Mouse (Mus musculus) cortical plate, adult 2 months (tissue): ENCODE results near the gene Foxa3. TPM values are rescaled to one million over a fixed set of nuclear protein-coding genes. Genes with fewer than 3 reads are reported as not detected.

ENCODE experiments used
- H3K27ac ChIP-seq: fragments of 200-500 bp; 2 replicates; pipeline ENCODE4 v1.5.1; 2012; ENCODE audit warnings: low read length, control low read depth, inconsistent platforms; ENCODE audit not compliant: insufficient read depth
- H3K4me1 ChIP-seq: fragments of 200-500 bp; 2 replicates; pipeline ENCODE4 v1.6.1; 2011; ENCODE audit warnings: low read length; ENCODE audit not compliant: control insufficient read depth, insufficient read depth
- H3K4me3 ChIP-seq: fragments of 200-500 bp; 2 replicates; pipeline ENCODE4 v1.5.1; 2011; ENCODE audit warnings: mild to moderate bottlenecking, low read length, control low read depth; ENCODE audit not compliant: insufficient read depth
- CTCF ChIP-seq: fragments of 200-500 bp; IDR thresholded peaks from 2 replicates; pipeline ENCODE4 v1.5.1; 2011; ENCODE audit warnings: mild to moderate bottlenecking, control low read depth, low read length; ENCODE audit not compliant: insufficient read depth; ENCODE audit errors: extremely low read depth
- POLR2A ChIP-seq: fragments of 200-500 bp; IDR thresholded peaks from 2 replicates; pipeline ENCODE4 v1.6.1; 2011; ENCODE audit warnings: mild to moderate bottlenecking, low read length, control low read depth; ENCODE audit not compliant: insufficient read depth; ENCODE audit errors: extremely low read depth
- polyA plus RNA-seq: library from polyadenylated mRNA; depleted of rRNA; stranded (reverse); fragments of >200 nt; gene quantifications from 2 replicates; pipeline ENCODE4 v1.2.3, GENCODE M21; 2012

Gene Foxa3
- polyA plus RNA-seq, 1 experiment, result not detected

DNA sequence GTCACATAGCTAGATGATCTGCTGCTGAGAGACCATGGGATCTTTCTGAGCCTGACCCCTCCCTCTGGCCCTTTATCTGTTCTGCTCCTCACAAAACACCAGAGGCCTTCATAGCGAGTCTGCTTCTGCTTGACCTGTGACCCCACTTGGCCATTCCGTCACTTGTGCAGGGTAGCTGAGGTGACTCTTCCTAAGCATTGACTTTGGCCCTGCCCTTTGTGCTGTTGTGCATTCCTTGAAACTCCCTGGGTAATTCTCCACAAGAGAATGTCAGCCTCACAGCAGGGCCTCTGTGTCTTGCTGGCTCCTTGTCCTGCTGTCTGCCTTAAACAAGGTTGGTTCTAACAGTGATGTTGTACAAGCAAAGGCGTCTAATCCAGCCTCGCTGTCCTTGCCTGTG, 8.3 kb upstream of the Foxa3 start:
- H3K4me1 ChIP-seq, result no peaks in the 10 kb centered on the region
- no peak overlapping the region for H3K4me3 ChIP-seq
- TF ChIP-seq POLR2A (no peak), CTCF (no peak)
- H3K27ac ChIP-seq, result no peak overlapping the region

DNA sequence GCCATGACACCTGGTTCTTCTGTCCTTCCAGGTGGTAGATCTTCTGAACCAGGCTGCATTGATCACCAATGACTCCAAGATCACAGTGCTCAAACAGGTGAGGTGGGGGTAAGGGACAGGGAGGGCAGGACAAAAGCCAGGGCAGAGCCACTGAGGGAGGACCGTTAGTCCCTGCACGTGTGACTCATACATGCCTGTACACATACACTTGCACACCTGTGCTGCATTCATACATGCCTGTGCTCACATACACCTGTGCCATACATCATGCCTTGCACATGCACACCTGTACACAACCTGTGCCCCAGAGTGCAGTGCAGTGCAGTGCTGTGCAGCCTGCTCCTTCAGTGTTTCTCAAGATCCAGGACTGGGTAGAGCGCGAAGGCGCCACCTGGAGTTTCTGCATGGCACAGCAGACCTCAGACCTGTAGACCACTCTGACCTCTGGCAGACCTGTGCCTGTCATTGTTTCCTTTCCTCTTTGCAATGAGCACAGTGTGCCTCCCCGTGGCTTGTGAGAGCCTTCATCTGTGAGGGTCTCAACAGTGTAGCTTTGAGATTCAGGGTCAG, 5.8 kb upstream of the Foxa3 start:
- Histone ChIP-seq H3K27ac (no peak overlapping the region), H3K4me3 (no peak overlapping the region), H3K4me1 (no peaks in the 10 kb centered on the region)
- TF ChIP-seq POLR2A (no peak), CTCF (peak; percentile 59)

- no peak overlapping the region for H3K4me3 ChIP-seq
- H3K4me1 ChIP-seq, result no peaks in the 10 kb centered on the region
- no peak overlapping the region for H3K27ac ChIP-seq
- no peak for TF ChIP-seq POLR2A
- TF ChIP-seq CTCF, result no peak
Measured at GRCm38 (mm10) chr7:19028067-19028466, 4.7 kb upstream of the Foxa3 start.

DNA sequence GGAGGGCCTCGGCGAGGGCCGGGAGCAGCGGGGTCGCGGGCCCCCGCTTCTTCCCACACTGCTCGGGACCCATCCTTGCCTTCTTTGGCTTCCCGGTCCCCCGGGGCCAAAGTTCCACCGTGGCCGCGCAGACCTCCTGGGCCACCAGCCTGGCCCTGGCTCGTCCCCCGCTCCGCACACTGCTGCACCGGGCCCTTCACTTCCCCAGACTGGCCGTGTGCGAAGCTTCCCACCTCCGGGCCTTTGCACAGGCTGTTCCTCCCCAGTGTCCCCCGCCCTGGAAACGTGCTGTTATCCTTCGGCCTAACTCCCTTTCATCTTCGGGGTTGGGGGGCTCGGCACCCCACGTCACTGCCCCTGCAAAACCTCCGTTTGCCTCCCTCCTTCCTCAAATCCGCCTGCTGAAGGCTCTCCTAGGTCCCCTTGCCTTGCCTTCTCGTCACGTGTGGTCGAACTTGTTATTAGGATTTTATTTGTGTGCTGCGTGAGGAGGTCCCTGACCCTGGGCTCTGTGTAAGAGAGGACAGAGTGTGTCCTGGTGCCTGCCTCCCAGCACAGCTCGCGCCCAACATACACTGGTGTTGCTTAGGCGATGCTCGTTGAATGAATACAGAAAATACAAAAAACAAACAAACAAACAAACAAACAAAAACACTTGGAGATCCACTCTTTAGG, 1.4 kb upstream of the Foxa3 start:
- H3K27ac ChIP-seq, result no peak overlapping the region
- no peaks in the 10 kb centered on the region for H3K4me1 ChIP-seq
- H3K4me3 ChIP-seq, result peak overlapping the region; percentile 92
- TF ChIP-seq CTCF, result no peak
- TF ChIP-seq POLR2A, result no peak

- TF ChIP-seq CTCF (no peak), POLR2A (0 out of 2 replicates have a peak, but pooled peaks have one; percentile 11)
- Histone ChIP-seq H3K27ac (no peak within 1 kb of the TSS), H3K4me1 (no peaks in the 10 kb centered on the region), H3K4me3 (peak within 1 kb of the TSS; percentile 92)
Measured at GRCm38 (mm10) chr7:19024096-19024506, 763 bp upstream of the Foxa3 start, which contains the start of gene Sympk. TSS of gene Sympk (plus strand) at chr7:19024377.

DNA sequence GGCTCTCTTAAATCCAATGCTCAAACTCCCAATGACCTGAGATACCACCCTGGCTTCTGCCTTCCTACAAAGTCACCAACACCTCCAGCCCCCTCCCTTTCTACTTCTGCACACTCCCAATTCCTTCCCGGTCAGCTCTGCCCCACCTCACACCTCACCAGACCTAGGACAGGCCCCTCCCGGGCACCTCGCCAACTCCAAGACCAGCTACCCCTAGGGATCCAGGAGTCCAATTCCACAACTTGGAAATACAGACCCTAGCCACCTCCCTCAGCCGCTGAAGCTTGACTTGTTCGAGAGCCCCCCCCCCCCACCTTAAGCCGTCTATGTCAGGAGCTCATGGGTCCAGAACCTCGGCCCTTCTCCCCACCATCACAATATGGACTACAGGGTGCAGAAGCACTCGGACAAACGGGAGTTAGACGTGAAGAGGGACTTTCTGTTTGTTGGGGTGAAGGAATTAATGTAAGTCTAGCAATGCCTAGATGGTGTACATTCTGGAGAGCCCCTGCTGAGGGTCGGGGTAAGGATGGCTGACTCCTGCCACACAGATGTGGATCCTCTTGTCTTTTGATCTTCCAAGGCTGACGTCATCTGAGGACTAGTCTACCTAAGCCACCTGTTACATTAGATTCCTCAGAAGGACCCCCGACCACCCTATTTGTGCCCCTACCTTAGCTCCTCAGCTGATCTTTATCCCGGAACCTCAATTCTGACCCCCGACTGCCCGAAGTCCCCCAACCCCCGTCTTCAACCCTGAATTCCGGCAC, 964 bp downstream of the Foxa3 start:
- Histone ChIP-seq H3K4me1 (no peaks in the 10 kb centered on the region), H3K4me3 (no peak overlapping the region), H3K27ac (no peak overlapping the region)
- no peak for TF ChIP-seq POLR2A

DNA sequence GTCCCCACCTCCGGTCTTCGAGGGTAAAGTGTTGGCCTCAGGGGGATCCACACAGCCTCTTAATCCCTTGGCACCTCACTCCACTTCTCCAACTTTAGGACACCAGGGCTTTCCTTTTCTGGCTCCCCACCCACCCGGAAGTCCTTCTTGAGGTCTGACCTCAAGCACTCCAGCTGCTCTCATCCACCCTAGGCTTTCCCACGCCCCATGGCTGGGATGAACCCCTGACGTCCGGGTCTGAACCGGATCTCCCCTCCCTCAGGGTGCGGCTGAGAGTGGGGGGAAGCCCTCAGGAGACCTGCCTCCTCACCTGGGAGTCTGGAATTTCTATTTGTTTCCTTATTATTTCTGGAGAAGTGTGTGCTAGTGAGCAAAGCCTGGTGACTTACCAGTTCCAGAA, 2.3 kb downstream of the Foxa3 start:
- Histone ChIP-seq H3K4me3 (no peak overlapping the region), H3K27ac (no peak overlapping the region), H3K4me1 (no peaks in the 10 kb centered on the region)
- TF ChIP-seq POLR2A (no peak), CTCF (no peak)

DNA sequence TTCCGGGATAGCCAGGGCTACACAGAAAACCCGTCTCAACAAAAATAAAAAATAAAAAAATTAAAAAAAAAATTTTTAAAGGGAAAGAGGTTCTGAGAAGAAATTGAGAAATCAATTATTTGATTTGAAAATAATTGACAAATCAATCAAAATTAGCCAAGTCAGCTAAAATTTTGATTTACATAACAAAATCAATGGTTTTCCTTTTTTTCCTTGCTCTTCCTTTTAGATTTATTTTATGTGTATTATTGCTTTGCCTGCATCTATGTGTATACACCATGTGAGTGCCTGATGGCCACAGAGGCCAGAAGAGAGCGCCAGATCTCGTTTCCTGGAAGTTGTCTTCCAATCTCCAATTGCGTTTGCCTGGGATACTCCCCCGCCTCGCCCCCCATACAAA, 5.4 kb downstream of the Foxa3 start:
- no peak overlapping the region for H3K4me3 ChIP-seq
- H3K4me1 ChIP-seq, result no peaks in the 10 kb centered on the region
- no peak overlapping the region for H3K27ac ChIP-seq
- TF ChIP-seq CTCF (no peak), POLR2A (no peak)

DNA sequence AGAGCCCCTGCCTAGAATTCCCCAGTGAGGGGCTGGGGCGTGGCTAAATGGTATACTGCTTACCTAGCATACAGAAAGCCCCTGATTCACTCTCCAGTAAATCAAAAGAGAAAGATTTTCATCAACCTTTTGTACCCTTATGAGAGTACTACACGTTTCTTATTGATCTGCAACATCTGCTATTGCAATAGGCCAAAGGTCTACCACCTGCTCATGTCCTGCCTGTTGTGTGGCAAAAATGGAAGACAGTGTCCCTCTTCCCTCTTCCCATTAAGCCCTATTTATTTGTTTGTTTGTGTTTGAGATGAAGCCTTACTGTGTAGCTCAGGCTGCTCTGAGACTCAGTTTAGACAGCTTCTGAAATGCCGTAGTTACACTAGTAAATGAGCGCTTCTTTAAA, 7.3 kb downstream of the Foxa3 start:
- no peak overlapping the region for H3K27ac ChIP-seq
- H3K4me1 ChIP-seq, result no peaks in the 10 kb centered on the region
- TF ChIP-seq CTCF (no peak), POLR2A (no peak)
- H3K4me3 ChIP-seq, result no peak overlapping the region

- H3K27ac ChIP-seq, result no peak overlapping the region
- H3K4me3 ChIP-seq, result no peak overlapping the region
- no peaks in the 10 kb centered on the region for H3K4me1 ChIP-seq
- TF ChIP-seq POLR2A (no peak), CTCF (no peak)
Measured at GRCm38 (mm10) chr7:19014452-19014851, 8.9 kb downstream of the Foxa3 start.
